Mouse (Mus musculus) C2C12 (cell line): ENCODE data around the gene AL732309.1. TPM values are rescaled to one million over a fixed set of nuclear protein-coding genes. Genes with fewer than 3 reads are reported as not detected.

Experiments
- H3K27me3 ChIP-seq: one replicate; pipeline ENCODE4 v1.6.1; 2011; ENCODE audit not compliant: control insufficient read depth, insufficient read depth, insufficient read length
- H3K36me3 ChIP-seq: one replicate; pipeline ENCODE4 v1.6.1; 2011; ENCODE audit not compliant: control insufficient read depth, insufficient read depth
- H3K4me3 ChIP-seq: one replicate; pipeline ENCODE4 v1.5.1; 2011; ENCODE audit warnings: mild to moderate bottlenecking, control low read depth; ENCODE audit not compliant: poor library complexity, insufficient read depth, severe bottlenecking
- H3K79me2 ChIP-seq: one replicate; pipeline ENCODE4 v1.6.1; 2011; ENCODE audit not compliant: control insufficient read depth, insufficient read depth
- H3K79me3 ChIP-seq: one replicate; pipeline ENCODE4 v1.6.1; 2011; ENCODE audit warnings: low read depth, control low read depth
- H3ac ChIP-seq: one replicate; pipeline ENCODE3; 2011; ENCODE audit warnings: low read depth; ENCODE audit not compliant: control insufficient read depth, insufficient read length
- CEBPB ChIP-seq: IDR thresholded peaks from one replicate; pipeline ENCODE4 v1.6.1; 2011; ENCODE audit warnings: low read depth, mild to moderate bottlenecking, control low read depth, moderate library complexity
- CTCF ChIP-seq: IDR thresholded peaks from one replicate; pipeline ENCODE4 v1.5.1; 2011; ENCODE audit not compliant: control insufficient read depth, insufficient read depth, insufficient read length
- FOSL1 ChIP-seq: IDR thresholded peaks from one replicate; pipeline ENCODE4 v1.8.0; 2011; ENCODE audit warnings: mild to moderate bottlenecking, low read length; ENCODE audit not compliant: poor library complexity, insufficient read depth, severe bottlenecking
- MAX ChIP-seq: IDR thresholded peaks from one replicate; pipeline ENCODE4 v1.6.1; 2011; ENCODE audit warnings: mild to moderate bottlenecking, control low read depth
- MYOD1 ChIP-seq: IDR thresholded peaks from one replicate; pipeline ENCODE4 v1.6.1; 2011; ENCODE audit warnings: low read depth; ENCODE audit not compliant: control insufficient read depth, insufficient read length
- MYOG ChIP-seq: IDR thresholded peaks from one replicate; pipeline ENCODE4 v1.6.1; 2011; ENCODE audit not compliant: control insufficient read depth, insufficient read length; ENCODE audit errors: extremely low read depth
- USF1 ChIP-seq: IDR thresholded peaks from one replicate; pipeline ENCODE4 v1.6.1; 2011; ENCODE audit warnings: low read depth, mild to moderate bottlenecking, control low read depth, moderate library complexity
- polyA plus RNA-seq: library from polyadenylated mRNA; unstranded; fragments of >200 nt; fragmentation: generic; extraction: Trizol; gene quantifications from one replicate; pipeline ENCODE4 v1.2.1, GENCODE M21; 2012; ENCODE audit warnings: missing spikeins

AL732309.1 gene
- polyA plus RNA-seq, 1 experiment, result 3.9 TPM

DNA sequence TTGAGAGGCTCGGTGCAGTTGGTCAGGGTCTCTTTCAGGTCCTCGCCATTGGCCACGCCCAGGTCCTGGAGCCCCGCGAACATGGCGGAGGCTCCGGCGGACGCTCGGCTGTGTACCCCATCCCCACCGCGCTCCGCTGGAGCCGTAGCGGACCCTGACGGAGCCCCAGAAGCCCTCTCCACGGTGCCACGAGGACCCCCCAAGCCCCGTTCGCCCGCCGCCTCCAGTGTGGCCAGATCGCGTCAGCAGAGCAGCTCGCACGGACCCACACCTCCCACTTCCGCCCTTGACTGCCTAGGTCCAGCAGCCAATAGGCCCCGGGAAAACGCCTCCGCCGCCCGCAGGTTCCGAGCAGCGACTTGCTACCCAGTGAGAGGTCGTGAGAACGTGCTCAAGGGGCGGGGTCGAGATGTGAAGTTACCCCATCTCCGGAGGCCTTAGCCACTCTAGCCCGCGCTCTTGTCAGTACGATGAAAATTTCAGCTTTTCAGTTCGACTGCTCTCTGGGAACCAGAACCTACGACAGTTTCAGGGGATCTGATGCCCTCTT, 35.5 kb downstream of the AL732309.1 start, which contains the start of gene Nelfb:
Gene Nelfb, minus strand, starts transcription at position 369 of the 550 bp plus-strand sequence.
- peaks cover 35% of the 10 kb centered on the region for H3K79me3 ChIP-seq
- H3ac ChIP-seq, result peak within 1 kb of the TSS; percentile 59
- TF ChIP-seq CEBPB, result no peak
- no peak for TF ChIP-seq MYOG
- TF ChIP-seq CTCF, result no peak
- peak; percentile 63 for TF ChIP-seq MAX
- no peak for TF ChIP-seq MYOD1
- no peak for TF ChIP-seq FOSL1
- TF ChIP-seq USF1, result no peak
- H3K27me3 ChIP-seq, result no peaks in the 10 kb centered on the region
- H3K79me2 ChIP-seq, result peaks cover 50% of the 10 kb centered on the region
- H3K4me3 ChIP-seq, result peak within 1 kb of the TSS; percentile 93
- peaks cover 22% of the 10 kb centered on the region for H3K36me3 ChIP-seq

DNA sequence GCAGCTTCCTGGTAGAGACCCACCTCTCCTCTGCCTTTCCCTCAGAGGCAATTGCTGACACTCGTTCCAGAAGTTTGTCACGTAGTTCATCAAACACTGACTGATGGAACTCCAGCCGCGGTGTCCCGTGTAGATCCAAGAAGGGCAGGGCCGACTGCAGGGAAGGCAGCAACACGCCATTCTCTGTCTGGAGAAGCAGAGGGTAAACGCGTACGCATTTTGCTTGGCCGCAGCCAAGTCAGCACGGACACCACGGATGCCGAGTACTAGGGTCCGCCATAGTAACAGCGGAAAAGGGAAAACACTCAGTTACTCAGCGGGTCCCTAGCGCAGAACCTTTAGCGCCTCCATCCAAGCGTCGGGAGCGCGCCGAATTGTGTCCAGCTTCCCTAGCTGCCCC, 36.0 kb downstream of the AL732309.1 start:
- TF ChIP-seq USF1 (no peak), MYOG (no peak), FOSL1 (no peak), MAX (no peak), CEBPB (no peak), MYOD1 (no peak), CTCF (no peak)
- Histone ChIP-seq H3K27me3 (no peaks in the 10 kb centered on the region), H3ac (peak overlapping the region; percentile 59), H3K79me3 (peaks cover 35% of the 10 kb centered on the region), H3K4me3 (peak overlapping the region; percentile 93), H3K79me2 (peaks cover 55% of the 10 kb centered on the region), H3K36me3 (peaks cover 26% of the 10 kb centered on the region)

- Histone ChIP-seq H3ac (no peak overlapping the region), H3K4me3 (no peak overlapping the region), H3K27me3 (no peaks in the 10 kb centered on the region), H3K79me2 (peaks cover 62% of the 10 kb centered on the region), H3K79me3 (peaks cover 35% of the 10 kb centered on the region), H3K36me3 (peaks cover 57% of the 10 kb centered on the region)
- TF ChIP-seq MYOG (no peak), CEBPB (no peak), FOSL1 (no peak), USF1 (no peak), MYOD1 (no peak), CTCF (no peak), MAX (no peak)
Measured at GRCm38 (mm10) chr2:25207593-25207992, 39.1 kb downstream of the AL732309.1 start.

DNA sequence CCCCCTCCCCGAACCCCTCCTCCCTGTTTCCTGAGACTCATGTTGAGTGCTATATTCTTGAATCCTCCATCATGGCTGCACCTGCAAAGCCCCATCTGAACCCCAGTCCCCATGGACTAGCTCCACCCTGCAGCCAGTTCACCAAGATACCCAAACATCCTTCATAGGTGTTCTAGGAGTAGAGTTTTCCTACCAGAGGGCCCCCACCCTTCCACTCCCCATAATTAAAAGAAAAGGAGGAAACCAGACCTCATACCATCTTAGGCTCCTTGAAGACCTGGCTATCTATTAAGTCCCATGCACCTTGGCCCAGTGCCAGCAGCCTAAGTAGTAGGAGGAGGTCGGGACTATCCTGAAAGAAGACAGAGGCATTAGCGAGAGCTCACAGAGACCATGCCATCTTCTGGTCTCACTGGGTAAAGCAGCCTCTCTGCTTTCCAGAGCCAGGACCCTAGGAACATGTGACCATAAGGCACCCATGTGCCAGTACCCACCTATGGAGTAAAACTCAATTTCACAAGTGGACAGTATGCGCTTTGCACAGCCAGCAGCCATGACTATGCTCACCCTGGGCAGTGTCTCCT, 42.9 kb downstream of the AL732309.1 start:
- no peaks in the 10 kb centered on the region for H3K27me3 ChIP-seq
- H3K4me3 ChIP-seq, result no peak overlapping the region
- peaks cover 15% of the 10 kb centered on the region for H3K79me3 ChIP-seq
- peaks cover 36% of the 10 kb centered on the region for H3K79me2 ChIP-seq
- peaks cover 79% of the 10 kb centered on the region for H3K36me3 ChIP-seq
- H3ac ChIP-seq, result no peak overlapping the region
- TF ChIP-seq FOSL1 (no peak), MYOD1 (no peak), MYOG (no peak), CTCF (no peak), CEBPB (no peak), MAX (no peak), USF1 (no peak)

- H3K27me3 ChIP-seq, result no peaks in the 10 kb centered on the region
- peaks cover 12% of the 10 kb centered on the region for H3K79me2 ChIP-seq
- H3K79me3 ChIP-seq, result no peaks in the 10 kb centered on the region
- H3K4me3 ChIP-seq, result no peak overlapping the region
- no peak for TF ChIP-seq FOSL1
- no peak for TF ChIP-seq CEBPB
- TF ChIP-seq CTCF, result no peak
- no peak for TF ChIP-seq MAX
- no peak for TF ChIP-seq USF1
- TF ChIP-seq MYOG, result no peak
- TF ChIP-seq MYOD1, result no peak
- H3ac ChIP-seq, result no peak overlapping the region
- H3K36me3 ChIP-seq, result peaks cover 61% of the 10 kb centered on the region
Measured at GRCm38 (mm10) chr2:25200631-25201030, 46.0 kb downstream of the AL732309.1 start.
